Mouse (Mus musculus) lung, adult 2 months (tissue): ENCODE measurements around the gene Alad. TPM values are rescaled to one million over a fixed set of nuclear protein-coding genes. Genes with fewer than 3 reads are reported as not detected.

Experiments
- DNase-seq: peaks from one replicate; pipeline ENCODE4 v3.0.0; 2022
- H3K4me1 ChIP-seq: fragments of 200-500 bp; 2 replicates; pipeline ENCODE4 v1.6.1; 2011; ENCODE audit warnings: low read length; ENCODE audit not compliant: control insufficient read depth, insufficient read depth
- H3K4me3 ChIP-seq: fragments of 200-500 bp; replicated peaks from 2 replicates; pipeline ENCODE3; 2011; ENCODE audit warnings: low read depth, mild to moderate bottlenecking, control low read depth, low read length; ENCODE audit errors: extremely low read depth
- CTCF ChIP-seq: fragments of 200-500 bp; IDR thresholded peaks from 2 replicates; pipeline ENCODE4 v1.5.1; 2011; ENCODE audit warnings: mild to moderate bottlenecking, low read length, control low read depth; ENCODE audit not compliant: insufficient read depth
- POLR2A ChIP-seq: fragments of 200-500 bp; IDR thresholded peaks from 2 replicates; pipeline ENCODE4 v1.6.1; 2011; ENCODE audit warnings: low read depth, mild to moderate bottlenecking, control low read depth, low read length, borderline replicate concordance; ENCODE audit errors: extremely low read depth
- WGBS: fragments of 180-500 bp; shearing (Covaris S2); methylation state at CpG from one replicate; pipeline ENCODE4 v1.1.7; 2018; 5-methylcytosine and 5-hydroxymethylcytosine counted together
- polyA plus RNA-seq: library from polyadenylated mRNA; depleted of rRNA; stranded (reverse); fragments of >200 nt; gene quantifications from 2 replicates; pipeline ENCODE4 v1.2.3, GENCODE M21; 2012

Gene Alad
- polyA plus RNA-seq, 1 experiment: 141 TPM

DNA sequence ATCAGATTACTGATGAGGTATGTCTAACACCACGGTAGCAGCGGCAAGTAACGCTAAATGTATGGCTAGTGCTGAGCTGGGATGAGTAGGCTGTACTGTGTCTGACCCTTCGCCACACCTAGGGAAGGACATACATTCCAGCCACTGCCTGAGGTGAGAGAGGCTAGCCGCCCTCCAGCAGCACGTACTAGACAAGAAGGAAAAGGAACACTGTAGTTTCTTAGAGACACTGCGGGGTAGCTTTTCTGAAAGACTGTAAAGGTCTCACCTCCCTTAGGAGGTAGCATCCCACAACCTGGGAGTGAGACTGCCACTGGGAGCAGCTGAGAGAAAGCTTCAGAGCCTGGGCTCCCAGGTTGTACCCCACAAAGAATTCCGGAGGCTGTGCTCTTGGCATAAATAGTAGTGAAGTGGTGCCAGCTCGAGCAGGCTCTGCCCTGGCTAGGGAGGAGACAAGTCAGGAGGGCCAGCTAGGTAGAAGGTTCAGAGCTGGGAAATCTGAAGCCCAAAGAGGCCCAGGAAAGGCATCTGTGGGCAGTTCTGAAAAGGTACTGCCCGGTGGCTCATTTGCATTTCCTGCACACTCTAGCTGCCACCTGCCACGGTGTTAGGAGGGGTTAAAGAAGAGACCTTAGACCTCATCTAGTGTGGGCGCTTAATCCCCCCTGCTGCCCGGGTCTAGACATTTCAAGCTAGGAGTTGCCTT, 1.1 kb downstream of the Alad start:
- H3K4me1 ChIP-seq: peaks cover 6% of the 10 kb centered on the region; the same call in 1 of the 2 replicates
- peak overlapping the region; percentile 69 for H3K4me3 ChIP-seq
- DNase-seq: peak; percentile 55
- no peak for TF ChIP-seq CTCF
- no peak for TF ChIP-seq POLR2A
- WGBS: 40% methylated on average over 13 of the region's 13 CpGs

DNA sequence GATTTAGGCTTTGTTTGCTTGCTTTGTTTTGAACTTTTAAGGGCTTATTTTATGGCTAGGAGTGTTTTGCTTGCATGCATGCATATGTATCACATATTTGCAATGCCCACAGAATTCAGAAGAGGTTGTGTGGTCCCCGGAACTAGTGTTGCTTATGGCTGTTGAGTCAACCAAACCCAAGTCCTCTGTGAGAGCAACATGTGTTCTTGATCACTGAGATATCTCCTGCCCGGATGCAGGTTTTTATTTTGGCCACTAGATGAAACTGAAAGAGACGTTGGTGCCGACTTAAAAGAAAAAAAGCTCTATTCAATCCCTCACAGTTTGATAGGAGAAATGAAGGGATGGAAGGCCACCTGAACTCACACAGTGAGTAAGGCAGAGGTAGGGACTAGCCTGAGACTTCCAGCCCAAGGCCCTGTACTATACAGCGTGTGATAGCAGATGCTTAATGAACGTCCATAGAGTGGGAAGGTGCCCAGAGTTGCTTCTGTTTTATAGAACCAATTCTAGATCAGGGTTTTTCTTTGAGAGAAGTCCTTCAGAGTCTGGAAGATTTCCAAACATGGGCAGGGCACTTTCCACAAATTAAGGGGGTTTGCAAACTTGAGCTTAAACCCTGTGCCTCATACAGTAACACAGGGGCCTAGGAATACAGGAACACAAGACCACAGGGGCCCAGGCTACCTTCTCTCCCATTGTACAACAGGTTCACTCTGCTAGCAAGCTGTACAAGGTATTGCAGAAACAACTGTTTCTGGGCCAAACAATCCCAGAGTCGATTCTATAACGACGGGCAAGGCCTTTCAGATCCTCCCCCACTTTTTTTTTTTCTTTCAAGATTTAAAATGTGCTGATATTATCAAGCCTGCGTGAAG, 1.9 kb downstream of the Alad start:
- Histone ChIP-seq H3K4me3 (no peak overlapping the region), H3K4me1 (peaks cover 6% of the 10 kb centered on the region; the same call in 1 of the 2 replicates)
- 58% methylated on average over 10 of the region's 10 CpGs for whole genome bisulfite sequencing
- TF ChIP-seq POLR2A (no peak), CTCF (no peak)
- DNase-seq: no peak

DNA sequence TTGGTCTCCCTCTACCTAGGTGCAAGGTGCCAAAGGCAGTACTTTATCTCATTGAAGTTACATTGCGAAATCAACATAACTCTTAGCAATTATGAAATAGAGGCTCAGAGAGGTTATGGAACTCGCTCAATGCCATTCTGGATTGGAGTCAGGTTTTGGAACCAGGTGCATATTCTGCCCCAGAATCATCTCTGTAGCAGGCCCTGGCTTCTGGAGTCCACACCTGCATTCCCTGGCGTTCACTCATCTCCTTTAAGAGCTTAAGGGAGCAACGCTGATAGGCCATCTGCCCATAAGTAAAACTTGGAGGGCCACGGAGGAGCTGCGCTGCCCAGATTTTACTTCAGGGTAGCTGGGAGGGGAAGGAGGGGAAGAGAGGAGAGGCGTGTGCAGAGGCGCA, 2.7 kb downstream of the Alad start:
- TF ChIP-seq POLR2A: peak; percentile 11; the same call in 1 of the 2 replicates
- no peak for TF ChIP-seq CTCF
- DNase-seq: peak; percentile 51
- H3K4me1 ChIP-seq: peaks cover 6% of the 10 kb centered on the region; the same call in 1 of the 2 replicates

DNA sequence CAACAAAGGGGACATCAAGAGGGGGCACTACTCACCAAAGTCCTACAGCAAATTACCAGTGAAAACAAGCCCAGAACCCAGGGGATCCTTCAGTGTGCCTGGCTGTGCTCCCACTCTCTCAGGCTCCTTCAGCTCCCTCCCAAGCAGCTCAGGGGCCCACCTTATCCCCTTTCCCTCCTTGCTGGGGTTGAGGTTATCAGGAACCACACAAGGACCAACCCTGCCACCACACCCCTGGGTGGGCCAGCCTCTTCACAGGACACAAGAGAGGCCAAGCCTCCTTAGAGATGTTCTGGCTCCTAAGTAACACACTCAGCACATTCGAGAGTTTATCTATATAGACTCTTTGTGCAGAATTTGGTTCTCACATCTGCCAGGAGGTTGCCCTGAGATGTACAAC, 3.1 kb downstream of the Alad start:
- Histone ChIP-seq H3K4me3 (no peak overlapping the region), H3K4me1 (peaks cover 6% of the 10 kb centered on the region; the same call in 1 of the 2 replicates)
- no peak for TF ChIP-seq CTCF
- no peak for TF ChIP-seq POLR2A
- no peak for DNase-seq
- 52% methylated on average over 1 of the region's 1 CpGs for WGBS

More for the DNA sequence above, 2.7 kb downstream of the Alad start:
- no peak overlapping the region for H3K4me3 ChIP-seq
- 69% methylated on average over 8 of the region's 8 CpGs for WGBS

DNA sequence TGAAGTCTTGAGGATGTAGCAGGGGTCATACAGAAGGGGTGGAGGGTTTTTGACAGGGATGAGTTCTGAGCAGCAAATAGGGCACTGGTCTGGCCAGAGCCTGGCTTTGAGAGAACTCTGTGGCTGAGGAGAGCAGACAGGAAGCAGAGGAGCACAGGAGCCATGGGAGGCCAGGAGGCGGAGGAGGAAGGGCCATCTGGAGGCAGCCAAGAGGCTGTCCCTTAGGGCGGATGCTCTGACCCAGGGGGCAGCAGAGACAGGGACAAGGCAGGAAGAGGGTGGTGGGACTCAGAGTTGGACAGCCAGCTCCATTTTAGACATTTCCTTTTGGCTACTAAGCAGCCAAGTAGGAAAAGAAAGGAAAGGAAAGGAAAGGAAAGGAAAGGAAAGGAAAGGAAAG, 3.6 kb downstream of the Alad start:
- H3K4me3 ChIP-seq: no peak overlapping the region
- H3K4me1 ChIP-seq: peaks cover 6% of the 10 kb centered on the region; the same call in 1 of the 2 replicates

DNA sequence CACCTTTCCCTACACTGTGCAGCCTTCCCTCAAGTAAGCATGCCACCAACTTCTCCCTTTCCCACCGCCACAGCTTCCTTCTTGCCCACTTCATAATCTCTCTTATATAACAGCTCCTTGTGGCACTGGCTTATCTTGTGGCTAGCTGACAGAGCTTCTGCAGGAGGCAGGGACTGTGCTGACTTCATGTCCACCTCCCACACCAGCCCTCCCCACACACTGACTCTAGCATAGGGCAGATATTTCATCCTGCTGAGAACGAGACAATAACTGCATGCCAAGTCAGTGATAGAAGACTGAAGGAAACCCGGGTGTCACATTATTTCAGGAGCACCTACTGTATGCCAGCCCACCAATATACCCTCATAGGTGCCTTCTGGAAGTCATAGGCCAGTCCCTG, 4.2 kb downstream of the Alad start:
- no peak for TF ChIP-seq CTCF
- 0 out of 2 replicates have a peak, but pooled peaks have one; percentile 15 for TF ChIP-seq POLR2A
- WGBS: 36% methylated on average over 3 of the region's 3 CpGs
- H3K4me3 ChIP-seq: no peak overlapping the region
- DNase-seq: no peak
- H3K4me1 ChIP-seq: peaks cover 6% of the 10 kb centered on the region; the same call in 1 of the 2 replicates

More for the DNA sequence above, 3.6 kb downstream of the Alad start:
- no peak for DNase-seq
- 33% methylated on average over 2 of the region's 2 CpGs for WGBS
- no peak for TF ChIP-seq POLR2A
- 0 out of 2 replicates have a peak, but pooled peaks have one; percentile 11 for TF ChIP-seq CTCF

DNA sequence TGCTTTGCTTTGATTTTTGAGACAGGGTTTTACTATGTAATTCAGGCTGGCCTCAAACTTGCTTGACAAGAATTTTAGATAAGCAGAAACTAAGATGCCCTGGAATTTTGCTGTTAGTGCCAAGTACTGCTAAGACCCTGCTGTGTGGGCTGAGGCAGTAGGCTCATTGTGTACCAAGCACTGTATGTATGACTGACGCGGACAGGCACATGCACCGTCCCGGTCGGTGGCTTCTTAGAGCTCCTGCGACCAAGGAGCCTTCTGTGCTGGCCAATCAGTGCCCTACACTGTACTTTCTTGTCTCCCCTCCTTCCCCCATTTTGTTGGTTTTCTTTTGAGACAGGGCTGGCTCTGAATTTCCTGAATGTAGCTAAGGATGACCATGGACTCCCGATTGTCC, 4.7 kb downstream of the Alad start:
- TF ChIP-seq CTCF: no peak
- TF ChIP-seq POLR2A: no peak
- no peak for DNase-seq
- Histone ChIP-seq H3K4me3 (no peak overlapping the region), H3K4me1 (peaks cover 6% of the 10 kb centered on the region; the same call in 1 of the 2 replicates)
- 78% methylated on average over 7 of the region's 7 CpGs for WGBS

DNA sequence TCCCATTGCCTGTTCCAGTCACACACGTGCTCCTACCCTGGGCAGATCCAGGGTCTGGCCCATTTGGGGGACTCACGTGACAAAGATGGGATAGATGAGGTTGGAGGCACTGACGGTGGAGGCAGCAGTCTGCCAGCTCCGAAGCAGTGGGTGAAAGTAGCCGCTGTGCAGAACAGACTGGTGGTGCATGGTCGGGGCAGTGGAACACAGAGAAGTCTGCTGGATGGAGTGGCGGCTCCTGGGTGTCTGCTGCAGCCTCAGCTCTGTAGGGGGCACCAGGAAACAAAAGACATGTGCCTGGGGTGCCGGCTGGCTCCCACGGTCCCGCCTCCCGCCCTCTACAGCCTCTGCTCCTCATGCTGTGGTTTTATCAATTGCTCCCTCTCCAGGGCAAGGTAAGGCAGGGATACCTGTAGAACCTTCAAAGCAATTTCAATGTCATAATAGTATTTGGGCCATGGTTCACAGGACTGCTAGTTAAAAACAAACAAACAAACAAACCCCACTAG, 5.7 kb downstream of the Alad start:
- peaks cover 3% of the 10 kb centered on the region; the same call in 1 of the 2 replicates for H3K4me1 ChIP-seq
- no peak for DNase-seq
- 60% methylated on average over 11 of the region's 11 CpGs for WGBS
- H3K4me3 ChIP-seq: no peak overlapping the region
- TF ChIP-seq CTCF: no peak
- no peak for TF ChIP-seq POLR2A

DNA sequence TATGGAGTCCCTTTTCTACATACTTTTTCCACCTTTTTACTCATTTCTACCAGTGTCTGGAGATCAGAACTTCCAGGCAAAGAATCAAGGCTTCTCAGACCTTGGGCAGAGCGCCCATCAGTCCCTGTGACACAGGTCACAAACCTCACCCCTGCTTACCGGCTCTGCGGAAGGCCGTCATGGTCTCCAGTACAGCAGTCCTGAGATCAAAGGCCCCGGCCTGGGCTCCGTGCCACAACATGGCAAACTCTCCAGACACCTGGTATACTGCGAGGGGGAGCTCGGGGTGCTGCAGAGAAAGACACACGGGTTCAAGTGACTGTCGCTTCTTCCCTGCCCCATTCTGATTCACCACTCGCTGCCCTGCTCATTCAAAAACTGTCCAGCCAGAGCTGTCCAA, 9.8 kb downstream of the Alad start:
- no peak for DNase-seq
- 87% methylated on average over 11 of the region's 11 CpGs for WGBS
- H3K4me3 ChIP-seq: no peak overlapping the region
- TF ChIP-seq POLR2A: no peak
- no peak for TF ChIP-seq CTCF
- no peaks in the 10 kb centered on the region for H3K4me1 ChIP-seq
